Mouse (Mus musculus) layer of hippocampus, adult 9-10 months (tissue): ENCODE results near the gene Limch1.

Experiments used
- DNase-seq: peaks from one replicate; pipeline ENCODE4 v3.0.0; 2022; ENCODE audit warnings: low spot score

Gene Limch1

DNA sequence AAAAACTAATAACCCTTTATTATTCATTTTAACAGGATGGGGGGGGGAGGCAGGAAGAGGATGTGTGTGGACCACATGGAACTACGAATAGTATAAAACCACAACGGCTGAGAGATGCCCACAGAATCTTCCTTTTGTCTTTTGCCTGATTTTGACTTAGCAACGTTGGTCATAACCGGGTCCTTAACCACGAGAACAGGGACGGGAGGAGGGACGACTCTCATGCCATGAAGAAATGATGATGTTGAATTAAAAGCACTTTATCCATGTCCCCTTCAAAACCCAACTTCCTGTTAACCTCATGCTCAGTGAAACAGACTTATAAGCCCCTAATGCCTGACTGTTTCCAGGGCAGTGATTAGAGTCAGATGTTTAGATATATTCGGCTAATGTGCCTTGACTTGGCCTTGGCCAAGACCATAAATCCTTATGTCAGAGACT, 41.0 kb downstream of the Limch1 start:
- DNase-seq: no peak

DNA sequence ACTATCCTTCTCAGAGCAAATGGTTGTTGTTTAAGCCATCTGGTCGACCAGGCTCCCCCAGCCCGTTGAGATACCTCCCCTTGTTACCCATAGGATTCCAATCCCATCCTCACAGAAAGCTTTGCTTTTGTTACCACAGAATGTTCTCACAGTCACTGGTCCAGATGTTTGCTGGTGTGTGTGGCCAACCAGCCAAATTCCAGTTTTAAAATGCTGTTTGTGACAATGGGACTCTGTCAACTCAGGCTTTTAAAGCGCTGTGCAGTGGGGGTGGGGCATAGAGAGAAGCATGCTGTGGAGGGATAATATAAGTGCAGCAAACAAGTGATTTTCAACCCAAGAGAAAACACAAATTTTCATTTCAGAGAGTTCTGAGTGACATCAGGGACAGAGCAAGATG, 43.4 kb downstream of the Limch1 start:
- DNase-seq: peak; percentile 15

GRCm38 (mm10) chr5:66791161-66791560, 45.5 kb downstream of the Limch1 start:
- DNase-seq: no peak

DNA sequence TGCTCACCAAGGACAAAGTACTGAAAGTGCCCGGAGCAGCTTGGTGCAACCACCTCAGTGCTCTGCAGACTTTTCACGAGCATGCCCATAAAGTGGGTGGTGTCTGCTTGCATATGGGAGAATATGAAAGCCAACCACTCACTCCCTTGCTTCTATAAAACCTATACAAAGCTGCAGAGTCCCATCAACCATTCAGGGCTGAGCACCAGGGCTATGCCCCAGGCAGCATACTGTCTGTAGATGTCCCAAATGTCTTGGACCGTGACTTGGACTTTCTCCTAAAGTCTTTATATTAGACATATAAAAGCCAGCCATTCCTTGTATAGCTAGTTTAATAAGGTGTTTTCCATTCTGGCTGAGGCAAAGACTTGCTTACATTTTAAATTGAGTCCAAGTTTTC, 47.6 kb downstream of the Limch1 start:
- DNase-seq: no peak

GRCm38 (mm10) chr5:66797326-66797725, 51.7 kb downstream of the Limch1 start:
- no peak for DNase-seq

DNA sequence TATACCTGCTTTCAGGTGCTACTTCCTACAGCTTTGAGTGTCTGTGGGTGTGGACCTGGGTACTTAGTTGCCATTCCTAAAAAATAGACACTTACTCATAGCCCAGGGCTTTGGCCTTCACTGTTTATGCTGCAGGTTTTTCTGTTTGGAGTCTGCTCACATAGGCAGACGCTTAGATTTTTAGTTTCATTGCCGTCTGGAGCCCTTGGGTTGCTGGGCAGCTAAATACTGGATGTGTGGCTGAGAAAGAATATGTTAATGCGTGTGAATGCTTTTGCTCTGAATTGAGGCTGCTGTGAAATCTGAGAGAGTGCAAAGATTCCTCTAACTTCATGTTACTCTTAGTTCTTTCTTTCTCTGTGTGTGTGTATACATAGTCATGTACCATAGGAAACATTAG, 52.5 kb downstream of the Limch1 start:
- DNase-seq: no peak

DNA sequence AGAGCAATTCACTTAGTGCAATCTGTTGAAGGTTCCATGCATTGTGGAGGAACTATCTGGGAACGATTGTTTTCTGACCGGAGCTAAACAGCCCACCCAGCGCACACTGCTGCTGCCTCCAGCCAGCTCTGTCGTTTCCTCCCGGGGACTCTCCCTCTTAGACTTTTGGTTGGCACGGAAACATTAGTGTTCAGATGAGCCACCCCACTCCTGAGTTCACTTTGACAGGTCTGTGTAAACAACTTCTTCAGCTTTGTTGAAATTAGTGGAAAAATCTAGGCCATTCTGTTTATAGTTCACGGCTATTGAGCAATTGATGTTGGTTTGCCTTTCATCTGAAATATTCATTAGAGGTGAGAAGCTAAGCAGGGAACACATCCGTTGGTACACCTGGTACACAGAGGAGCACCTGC, 53.0 kb downstream of the Limch1 start:
- DNase-seq: no peak

- DNase-seq: no peak
Observed at GRCm38 (mm10) chr5:66800243-66800642, 54.6 kb downstream of the Limch1 start.

DNA sequence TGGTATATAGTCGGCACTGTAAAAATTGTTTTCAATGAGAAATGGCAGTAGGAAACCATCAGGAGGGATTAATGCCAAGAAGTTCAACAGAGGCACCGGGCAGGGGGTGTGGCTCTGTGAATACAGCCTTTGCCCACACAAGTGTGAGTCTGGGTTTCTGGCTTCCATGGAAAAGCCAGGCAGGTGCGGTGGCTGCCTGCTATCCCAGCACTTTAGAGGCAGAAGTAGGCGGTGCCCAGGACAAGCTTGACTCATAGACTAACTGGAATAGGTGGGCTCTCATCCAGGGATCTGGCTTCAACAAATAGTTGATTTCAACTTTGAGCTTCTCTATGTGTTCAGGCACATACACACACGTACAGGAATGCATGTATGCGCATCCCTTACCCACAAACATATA, 55.4 kb downstream of the Limch1 start:
- DNase-seq: no peak

GRCm38 (mm10) chr5:66802196-66802595, 56.6 kb downstream of the Limch1 start:
- DNase-seq: no peak

DNA sequence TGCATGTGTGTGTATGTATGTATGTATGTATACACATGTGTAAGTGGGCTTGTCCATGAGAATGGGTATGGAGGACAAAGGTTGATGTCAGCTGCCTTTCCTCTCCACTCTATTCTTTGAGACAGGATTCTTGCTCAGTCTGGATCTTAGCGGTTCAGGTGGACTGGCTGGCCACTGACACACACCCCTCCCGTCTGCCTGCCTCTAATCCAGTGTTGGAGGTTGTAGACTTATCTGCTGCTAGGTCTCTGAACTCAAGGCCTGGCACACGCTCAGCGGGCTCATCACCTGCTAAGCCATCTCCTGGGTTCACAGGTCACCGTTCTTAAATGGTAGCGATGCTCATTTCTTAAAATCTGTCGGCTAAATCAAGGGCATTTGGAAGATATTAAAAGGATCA, 60.7 kb downstream of the Limch1 start:
- no peak for DNase-seq

DNA sequence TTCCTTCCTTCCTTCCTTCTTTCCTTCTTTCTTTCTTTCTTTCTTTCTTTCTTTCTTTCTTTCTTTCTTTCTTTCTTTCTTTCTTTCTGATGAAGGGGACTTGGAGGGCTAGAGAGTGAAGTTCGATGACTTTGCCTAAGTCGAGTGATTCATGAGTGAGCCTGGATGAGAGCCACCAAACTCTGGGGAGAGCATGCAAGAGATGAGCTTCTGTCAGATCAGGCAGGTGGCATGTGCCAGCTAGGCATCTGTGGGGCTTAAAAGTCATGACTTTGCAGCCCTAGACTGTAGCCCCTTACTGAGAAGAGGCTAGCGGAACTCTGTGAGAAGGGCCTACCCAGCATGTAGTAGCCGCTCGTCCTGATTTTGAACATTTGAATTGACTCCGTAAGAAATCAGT, 62.1 kb downstream of the Limch1 start:
- no peak for DNase-seq

- DNase-seq: peak; percentile 21
Observed at GRCm38 (mm10) chr5:66809016-66809570, 63.5 kb downstream of the Limch1 start.

- DNase-seq: no peak
Observed at GRCm38 (mm10) chr5:66810396-66810795, 64.8 kb downstream of the Limch1 start.

GRCm38 (mm10) chr5:66814674-66815073, 69.0 kb downstream of the Limch1 start:
- DNase-seq: no peak

DNA sequence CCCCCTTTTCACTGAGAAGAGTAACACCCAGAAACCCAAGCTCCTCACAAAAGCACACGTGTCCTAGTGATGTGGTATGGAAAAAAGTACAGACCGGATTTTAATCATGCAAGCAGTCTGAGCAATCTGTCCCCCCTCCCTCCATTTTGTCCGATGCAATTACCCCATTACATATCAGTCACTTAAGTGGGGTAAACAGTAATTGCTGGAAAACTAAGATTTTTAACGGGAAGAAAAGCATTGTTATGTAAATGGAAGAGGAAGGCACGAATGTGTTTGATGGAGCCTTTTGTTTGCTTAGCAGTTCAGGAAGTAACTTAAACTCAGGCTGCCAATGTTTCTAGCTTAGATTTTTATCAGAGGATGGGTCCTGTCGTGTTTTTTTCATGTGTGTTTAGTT, 70.2 kb downstream of the Limch1 start:
- DNase-seq: no peak

- no peak for DNase-seq
Observed at GRCm38 (mm10) chr5:66816751-66817150, 71.1 kb downstream of the Limch1 start.

GRCm38 (mm10) chr5:66817184-66817956, 71.7 kb downstream of the Limch1 start:
- no peak for DNase-seq

GRCm38 (mm10) chr5:66822500-66823205, 77.0 kb downstream of the Limch1 start:
- DNase-seq: no peak

GRCm38 (mm10) chr5:66825586-66825985, 80.0 kb downstream of the Limch1 start:
- no peak for DNase-seq

- no peak for DNase-seq
Observed at GRCm38 (mm10) chr5:66826844-66827243, 81.2 kb downstream of the Limch1 start.

- DNase-seq: no peak
Observed at GRCm38 (mm10) chr5:66829505-66829904, 83.9 kb downstream of the Limch1 start.

- DNase-seq: no peak
Observed at GRCm38 (mm10) chr5:66830206-66830605, 84.6 kb downstream of the Limch1 start.
